Mouse (Mus musculus): Measurements from ENCODE around the gene Rasgef1b.

The Rasgef1b gene

DNA sequence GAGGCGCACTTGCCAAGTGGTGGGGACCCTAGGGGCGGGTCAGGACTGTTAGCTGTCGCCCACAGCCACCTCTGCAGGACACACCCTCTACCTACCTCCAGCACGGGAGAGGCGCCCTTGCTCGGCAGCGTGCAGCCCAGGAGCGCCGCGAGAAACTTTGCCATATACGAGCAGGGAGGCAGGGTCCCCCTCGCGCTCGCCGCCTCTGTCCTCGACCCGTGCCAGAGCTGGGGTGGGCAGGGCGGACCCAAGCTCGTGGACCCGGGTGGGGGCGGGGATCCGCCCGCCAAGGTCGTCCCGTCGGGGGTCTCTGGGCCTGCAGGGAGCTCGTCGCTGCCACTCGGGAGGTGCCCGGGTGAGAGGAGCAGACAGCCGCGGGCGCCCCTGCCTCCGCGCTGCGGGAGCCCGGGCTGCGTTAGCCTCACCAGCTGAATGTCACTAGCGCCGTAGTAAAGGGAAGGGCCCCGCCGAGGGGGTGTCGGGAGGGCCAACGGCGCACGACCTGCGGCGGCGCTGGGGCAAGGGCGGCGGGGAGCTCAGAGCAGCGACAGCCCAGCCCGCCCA lies at the start of gene Rasgef1b:
Gene Rasgef1b (minus strand): TSS at position 417 of the 564 bp plus-strand sequence.
- peak; percentile 88 for DNase-seq

DNA sequence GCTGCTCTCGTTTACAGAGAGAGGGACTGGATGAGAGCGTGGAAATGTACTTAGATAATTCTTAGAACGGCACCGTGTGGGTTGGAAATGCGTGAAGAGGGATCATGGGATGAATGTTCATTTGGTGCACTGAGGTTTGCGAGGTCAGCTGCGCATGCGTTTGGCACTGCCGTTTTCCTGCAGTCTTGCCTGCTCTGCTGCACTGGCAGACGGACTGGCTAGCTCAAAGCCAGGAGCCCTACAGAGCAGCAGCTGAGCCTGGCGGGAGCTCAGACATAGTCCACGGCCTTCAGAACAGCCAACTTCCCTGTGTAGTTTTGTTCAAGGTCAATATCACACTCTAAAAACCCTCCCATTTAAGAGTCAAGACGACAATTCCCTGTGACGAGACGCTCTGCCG lies 46.5 kb upstream of the Rasgef1b start:
- DNase-seq, result peak; percentile 74 to 81

DNA sequence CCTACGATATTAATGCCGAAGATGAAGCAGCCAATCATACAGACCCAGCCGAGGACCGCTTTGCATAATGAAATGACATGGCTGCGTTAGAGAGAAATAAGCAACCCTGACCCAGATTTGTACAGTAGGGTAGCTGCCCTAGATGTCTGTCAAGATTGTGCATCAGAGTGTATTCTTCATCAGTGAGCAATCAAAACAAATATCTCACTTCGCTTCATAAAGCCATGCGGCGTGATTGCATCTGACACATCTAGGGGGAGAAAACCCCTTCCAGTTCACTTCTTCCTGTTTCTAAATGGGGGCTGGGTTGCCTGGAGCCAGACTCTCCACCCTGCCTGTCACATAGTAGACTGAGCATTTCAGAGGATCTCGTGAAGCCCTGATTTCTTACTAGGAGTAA lies 44.4 kb upstream of the Rasgef1b start:
- DNase-seq, result peak; percentile 38 to 42

DNA sequence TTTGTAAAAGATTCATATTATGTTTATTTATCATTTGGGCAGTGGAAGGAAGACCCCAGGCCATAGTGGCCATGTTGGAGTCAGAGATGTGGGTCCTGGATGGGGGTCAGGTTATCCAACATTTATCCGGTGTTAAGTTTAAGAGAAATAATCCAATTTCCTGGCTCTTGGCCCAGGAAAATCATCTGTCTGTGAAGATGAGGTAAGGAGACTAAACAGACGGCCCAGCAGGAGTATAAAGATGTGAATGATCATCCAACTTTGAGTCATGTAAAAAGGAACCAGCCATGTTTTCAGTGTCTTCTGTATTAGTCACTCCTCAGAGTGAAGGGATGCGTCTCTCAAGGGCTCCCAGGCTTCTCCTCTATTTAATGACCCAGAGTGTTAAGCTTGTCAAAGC lies 35.4 kb upstream of the Rasgef1b start:
- peak in 1 of 2 experiments; percentile 26 for DNase-seq

DNA sequence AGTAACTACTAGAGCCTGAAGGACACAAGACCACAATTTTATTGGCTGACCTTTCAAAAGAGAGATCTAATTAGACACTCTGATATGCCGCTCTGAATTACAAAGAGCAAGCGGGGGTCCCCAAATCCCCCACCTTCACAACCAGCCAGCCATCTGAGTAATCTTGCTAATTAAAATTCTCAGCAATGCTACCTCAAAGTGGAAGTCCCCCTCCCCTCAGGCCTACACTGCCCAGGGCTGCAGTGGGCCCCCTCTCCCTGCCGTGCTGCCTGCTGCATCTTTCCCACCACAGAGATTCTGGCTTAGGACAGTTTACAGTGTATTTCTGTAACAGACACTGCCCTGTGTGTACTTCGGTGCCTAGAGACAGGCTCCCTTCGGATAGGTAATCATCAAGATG lies 30.0 kb upstream of the Rasgef1b start:
- DNase-seq, result no peak

DNA sequence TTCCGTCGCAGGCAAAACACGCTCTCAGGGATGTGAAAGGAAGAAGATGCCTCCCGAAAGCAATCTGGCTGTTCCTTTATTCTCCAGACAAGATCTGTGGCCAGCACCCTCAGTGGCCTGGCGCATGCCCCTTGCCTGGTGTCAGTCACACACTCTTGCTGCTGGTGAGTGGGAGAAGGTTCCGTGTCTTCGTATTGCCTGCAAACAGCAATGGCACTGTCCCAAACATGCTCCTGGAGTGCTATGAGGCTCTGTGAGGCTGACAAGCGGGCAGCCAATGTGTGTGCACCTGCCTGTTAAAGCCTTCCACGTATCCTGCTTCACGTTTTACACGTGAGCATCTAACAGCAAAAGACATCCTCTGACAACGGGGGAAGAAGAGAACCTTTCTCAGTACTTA lies 25.0 kb upstream of the Rasgef1b start:
- DNase-seq, result peak; percentile 61 to 63

DNA sequence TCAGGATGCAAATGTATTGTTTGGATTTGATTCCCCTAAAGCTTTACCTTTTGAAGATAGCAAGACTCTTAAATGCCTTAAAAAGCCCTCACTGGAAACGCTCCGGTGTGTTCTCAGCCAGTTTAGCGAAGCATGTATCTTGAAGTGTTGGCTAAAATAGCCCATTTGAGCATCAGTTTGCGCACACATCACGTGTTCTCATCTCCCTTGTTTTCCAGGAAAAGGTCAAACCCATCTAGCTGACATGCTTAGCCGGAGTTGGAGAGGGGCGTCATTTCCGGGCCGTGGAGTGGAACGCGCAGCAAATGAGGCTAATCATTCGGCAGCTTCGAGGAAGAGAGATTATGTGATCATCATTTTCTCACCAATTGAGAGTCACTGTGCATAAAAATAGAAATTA lies 24.5 kb upstream of the Rasgef1b start:
- DNase-seq, result no peak

DNA sequence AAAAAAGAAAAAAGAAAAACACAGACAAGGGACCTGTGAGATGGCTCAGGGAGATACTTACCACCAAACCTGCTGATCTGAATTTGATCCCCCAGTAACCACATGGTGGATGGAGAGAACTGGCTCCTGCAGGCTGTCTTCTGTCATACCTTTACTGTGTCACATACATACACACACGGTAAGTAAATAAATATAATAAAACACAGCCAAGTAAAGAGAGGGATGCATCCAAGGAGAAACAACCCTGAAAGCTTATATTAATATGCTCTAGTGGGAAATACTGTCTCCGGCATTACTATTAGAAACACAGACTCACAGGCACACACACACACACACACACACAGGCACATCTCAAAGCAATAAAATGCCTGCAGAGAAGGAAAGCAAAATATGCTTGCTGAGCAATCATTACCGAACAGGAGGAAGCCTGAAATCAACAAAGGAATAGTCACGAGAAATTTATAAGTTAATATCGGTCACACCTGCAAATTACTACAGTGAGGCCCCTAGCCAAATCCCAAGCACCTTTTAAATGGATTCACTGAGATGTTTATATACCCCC lies 23.9 kb upstream of the Rasgef1b start:
- no peak for DNase-seq

DNA sequence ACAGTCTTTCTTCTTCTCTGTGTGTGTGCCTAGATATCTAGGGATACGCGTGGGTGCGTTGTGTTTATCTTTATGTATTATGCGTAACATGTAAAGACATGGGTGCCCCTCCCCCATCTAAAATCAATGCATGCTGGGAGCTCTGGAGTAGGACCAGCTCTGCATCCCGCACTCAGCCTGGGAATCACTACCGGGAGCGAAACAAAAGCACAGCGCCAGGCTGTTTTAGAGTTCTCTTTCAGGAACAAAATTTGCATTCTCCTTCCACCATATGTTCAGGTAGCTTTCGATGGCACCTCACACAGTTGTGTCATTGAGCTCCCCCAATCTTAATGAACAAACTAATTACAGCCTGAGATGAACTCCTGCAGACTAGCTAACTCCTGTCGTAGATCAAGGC lies 19.6 kb upstream of the Rasgef1b start:
- no peak for DNase-seq

DNA sequence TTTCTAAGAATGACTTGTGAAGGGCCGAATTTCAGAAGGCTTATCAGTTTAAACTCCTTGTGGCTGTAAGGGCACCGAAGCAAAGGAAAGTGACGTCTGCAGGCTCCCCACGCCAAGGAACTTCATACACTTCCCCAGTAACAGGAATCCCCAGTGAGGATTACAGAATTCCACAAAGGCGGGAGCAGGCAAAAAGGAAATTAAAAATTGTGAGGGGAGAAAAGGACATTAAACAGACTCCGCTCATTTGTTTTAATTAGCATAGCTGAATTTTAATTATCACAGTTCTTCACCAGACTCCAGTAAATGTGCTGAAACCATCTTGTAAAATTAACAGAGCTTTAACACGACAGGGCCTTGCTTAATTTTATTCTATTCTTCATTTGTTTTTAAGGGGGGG lies 17.2 kb upstream of the Rasgef1b start:
- no peak for DNase-seq

DNA sequence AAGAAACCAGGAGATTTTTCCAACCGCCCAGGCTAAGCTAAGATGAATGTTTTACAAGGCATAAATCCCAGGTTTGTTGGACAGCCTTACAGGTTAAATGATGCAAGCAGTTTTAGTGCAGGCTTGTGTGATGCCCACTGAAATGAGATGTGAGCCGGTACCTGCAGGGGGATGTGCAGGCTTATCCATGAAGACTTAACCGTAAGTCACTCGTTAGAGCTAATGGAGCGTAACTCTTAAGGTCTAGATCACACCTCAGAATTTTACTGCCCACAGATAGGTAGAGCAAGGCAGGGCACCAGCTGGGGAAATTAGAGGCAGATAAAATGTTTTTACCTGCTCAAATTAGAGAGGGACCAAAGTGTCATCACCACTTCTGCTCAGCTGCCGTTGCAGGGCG lies 14.0 kb upstream of the Rasgef1b start:
- no peak for DNase-seq

DNA sequence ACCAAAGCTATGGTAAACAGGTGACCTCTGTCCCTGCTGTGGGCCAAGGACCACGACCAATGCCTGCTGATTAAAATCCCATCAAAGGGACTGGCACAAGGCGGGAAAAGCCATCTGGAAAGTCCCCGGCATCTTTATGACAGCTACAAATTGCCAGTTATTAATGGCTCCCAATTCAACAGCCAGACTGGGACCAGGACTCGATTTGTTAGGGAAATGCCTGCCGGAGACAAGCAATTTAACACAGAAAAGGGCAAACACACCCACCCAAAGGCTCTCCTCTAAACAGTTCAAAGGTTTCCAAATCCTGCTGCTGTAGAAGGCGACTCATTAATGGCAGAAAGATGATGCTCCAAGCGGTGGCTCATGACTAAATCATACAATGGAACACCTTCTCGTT lies 13.2 kb upstream of the Rasgef1b start:
- DNase-seq, result no peak

DNA sequence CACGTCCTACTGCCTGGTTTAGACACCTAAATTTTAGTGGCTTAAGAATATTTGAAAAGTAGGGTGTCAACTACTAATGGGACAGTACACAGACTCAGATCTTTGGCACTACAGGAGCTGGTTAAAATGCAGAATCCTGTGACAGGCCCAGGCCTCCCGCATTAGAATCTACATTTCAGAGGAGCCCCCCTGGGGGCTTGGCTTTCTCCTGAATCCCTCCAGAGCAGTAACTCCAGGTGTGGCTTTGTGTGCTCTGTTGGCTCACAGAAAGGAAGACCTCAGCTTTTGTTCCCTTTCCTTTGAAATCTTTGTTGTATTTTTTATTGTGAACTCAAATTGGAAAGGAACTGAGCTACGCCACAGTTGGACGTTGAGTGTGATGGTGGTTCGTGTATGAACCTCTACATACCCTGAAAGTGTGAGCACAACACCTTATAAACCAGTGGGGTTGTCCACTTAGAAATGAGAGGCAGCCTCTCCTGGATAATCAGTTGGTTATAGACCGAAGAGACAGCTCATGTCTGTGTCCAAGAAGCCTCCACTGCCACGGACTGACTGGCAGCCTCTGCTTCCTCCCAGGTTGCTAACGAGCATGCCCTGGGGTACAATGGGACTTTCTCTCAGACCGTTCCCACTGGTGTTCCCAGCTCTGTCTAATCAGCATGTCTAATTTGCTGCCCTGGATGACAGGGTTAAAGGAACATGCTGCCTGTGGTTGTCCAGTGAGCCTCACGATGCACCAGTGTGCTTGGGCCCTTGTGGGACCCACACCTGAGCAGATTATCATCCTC lies 9.3 kb upstream of the Rasgef1b start:
- no peak for DNase-seq

DNA sequence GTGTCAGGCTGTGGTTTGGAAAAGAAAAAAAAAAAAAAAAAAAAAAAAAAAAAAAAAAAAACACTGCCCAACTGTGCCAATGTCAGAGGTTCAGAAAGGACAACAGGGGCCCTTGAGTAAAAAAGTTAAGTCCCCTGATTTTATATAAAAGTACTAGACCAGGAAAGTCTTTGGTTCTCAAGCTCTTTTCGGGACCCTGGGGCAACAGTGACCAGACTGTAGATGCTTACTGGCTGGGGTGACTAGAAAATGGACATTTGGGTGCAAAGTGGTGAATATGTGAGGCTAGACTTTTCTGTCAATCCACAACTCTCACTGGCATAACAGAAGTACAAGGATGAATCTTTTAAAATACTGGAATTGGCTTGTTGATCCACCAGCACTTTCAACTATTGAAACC lies 1.1 kb upstream of the Rasgef1b start:
- DNase-seq, result no peak

DNA sequence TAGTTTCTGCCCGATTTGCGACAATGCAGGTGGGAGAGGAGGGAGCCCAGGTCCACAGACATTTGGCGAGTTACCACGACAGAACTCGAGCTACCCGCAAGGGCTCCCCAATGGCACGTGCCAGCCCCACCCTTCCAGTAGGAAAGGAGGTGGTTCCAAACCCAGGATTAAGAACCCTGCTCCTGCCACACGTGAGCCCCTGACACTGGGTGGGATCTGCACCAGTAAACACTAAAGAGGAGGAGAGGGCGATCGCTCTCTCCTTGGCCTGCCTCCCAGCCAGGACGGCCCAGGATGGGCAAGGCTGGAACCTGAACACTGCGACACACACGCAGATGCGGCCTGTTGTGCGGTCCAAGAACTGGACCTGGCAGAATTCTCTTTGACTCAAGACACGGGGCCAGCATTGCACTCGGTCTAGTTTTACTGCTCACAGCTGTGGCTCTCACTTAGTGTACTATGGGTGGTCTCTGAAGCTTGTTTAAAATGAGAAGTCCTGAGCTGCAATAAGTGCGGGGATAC lies 557 bp upstream of the Rasgef1b start:
- DNase-seq, result peak; percentile 72 to 76

DNA sequence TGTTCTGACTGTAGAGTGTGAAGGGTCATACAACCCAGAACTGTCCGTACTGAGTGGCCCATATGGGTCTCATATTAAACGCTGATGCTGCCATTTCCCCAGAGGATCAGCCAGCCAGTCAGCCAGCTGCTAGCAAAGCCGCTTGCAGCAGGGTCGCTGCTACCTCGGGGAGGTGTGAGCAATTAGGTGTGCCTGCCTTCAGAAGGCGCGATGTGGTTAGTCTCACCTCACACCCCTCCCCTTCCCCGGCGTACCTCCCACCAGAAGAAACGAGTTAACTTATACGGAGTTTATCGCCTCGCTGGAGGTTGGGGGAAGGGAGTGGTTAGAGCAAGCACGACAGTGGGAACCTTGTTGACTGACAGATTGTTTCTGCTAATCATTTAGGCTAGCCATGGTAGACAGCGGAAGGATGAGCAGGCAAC lies 826 bp downstream of the Rasgef1b start:
- peak in 1 of 2 experiments; percentile 24 for DNase-seq

DNA sequence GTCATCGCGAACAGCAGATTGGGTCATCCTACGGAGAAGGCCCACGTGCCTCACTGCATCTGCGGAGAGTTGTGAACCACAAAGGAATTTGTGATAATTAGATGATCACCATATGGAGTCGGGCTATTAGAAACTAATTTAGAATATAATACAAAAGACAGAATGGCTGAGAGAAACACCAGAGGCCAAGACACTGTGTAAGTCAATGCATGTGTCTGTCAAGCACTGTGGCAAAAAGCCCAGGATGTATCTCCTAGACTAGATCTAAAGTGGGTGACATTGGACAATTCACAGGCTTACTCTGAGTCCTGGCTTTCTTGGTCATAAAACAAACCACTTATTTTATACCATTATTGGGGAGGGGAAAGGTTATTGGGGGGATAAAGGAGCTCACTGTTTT lies 4.9 kb downstream of the Rasgef1b start:
- DNase-seq, result no peak

DNA sequence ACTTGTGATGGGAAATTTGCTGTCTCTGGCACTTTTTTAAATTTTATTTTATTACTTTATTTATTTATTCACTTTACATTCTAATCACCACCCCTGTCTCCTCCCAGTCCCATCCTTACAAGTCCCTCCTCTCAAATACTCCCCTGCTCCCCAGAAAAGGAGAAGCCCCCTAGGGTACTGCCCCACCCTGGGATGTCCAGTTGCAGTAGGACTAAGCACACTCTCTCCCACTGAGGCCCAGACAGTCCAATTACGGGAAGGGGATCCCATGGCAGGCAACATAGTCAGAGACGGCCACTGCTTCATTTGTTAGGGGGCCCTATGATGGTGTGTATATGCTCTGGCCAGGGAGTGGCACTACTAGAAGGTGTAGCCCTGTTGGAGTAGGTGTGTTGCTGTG lies 6.6 kb downstream of the Rasgef1b start:
- no peak for DNase-seq

DNA sequence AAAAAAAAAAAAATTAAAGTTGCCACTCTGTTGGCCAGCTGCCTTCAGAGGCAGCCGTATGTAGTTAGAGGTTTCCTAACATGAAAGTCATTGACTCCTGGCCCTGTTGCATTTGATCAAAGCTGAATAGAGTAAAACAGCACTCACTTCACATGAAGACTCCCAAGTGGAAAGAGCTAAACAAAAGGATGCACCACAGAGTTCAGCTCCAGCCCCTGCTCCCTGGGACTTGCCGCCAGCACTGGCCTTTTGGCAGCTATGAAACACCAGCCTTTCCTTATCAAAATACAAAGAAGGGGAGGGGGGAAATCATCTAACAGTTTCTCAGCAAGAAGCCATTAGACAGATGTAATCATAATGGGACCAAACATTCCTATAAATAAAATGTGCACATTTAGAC lies 8.3 kb downstream of the Rasgef1b start:
- no peak for DNase-seq

DNA sequence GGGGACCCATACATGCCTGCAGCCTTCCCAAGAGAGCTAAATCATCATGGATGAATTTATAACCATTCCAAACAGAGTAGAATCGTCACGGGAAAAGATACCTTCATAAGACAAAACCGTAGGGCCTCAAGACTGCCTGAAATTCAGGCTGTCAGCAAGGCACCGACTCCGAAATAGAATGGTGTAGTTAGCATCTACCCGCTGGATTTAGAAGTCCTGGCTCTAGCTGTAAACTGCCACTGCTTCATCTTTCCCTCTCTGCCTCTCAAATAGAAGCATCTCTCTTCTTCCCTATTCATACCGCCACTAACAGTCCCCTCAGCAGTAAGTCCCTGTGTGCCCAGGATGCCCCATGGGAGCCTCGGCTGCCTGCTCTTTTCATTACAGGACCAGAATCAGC lies 10.9 kb downstream of the Rasgef1b start:
- no peak for DNase-seq

DNA sequence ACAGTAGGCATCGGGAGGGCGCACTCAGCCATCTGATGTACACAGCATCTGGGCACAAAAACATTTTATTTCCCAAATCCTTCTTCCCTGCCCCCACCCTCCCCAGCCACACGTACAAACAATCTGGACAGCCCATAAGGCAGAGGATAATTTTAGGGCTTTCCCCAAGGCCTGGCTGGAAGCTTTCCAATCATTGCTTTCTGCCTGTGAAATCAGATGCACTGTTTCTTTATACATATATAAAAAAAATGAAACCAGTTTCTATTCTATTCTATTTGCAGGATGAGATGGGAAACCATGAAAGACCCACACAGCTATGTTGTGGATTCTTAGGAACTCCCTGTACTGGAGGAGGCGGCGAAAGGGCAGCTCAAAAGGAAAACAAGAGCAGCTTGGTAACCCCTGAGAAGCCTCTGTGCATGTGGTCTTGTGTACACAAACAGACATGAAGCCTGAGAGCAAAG lies 13.6 kb downstream of the Rasgef1b start:
- peak; percentile 78 to 80 for DNase-seq

DNA sequence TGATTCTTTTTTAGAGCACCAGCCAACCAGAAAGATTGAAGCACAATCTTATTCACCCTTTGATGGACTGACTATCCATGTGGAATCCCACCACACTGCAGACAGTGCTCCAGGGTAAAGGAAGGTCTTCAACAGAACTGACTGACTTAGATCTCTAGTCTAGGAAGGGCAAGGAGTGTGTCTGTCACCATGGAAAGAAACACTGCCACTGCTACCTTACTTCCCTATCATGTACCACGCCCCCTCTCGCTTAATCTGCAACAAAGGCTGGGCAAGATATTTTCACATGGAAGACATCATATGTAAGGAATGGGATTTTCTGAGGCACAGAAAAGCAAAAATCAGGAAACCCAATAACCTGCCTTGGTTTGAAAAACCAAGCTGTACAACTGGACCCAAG lies 16.9 kb downstream of the Rasgef1b start:
- DNase-seq, result no peak

DNA sequence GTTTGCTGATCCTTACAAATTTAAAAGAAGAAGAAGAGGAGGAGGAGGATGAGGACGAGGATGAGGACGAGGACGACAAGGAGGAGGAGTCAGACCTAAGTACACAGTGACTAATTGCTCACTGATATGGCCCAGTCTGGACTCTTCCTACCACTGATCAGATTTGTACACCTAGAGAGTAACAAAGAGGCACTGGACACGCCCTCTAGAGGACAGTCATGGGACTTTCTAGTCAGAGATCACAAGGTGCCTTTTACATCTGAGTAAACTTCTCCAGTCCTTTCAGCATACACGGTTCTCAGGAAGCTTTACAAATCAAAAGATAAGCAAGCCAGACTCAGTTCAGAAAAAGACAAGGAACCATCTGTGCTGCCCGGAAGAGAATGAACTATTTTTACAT lies 20.2 kb downstream of the Rasgef1b start:
- peak; percentile 48 to 62 for DNase-seq

DNA sequence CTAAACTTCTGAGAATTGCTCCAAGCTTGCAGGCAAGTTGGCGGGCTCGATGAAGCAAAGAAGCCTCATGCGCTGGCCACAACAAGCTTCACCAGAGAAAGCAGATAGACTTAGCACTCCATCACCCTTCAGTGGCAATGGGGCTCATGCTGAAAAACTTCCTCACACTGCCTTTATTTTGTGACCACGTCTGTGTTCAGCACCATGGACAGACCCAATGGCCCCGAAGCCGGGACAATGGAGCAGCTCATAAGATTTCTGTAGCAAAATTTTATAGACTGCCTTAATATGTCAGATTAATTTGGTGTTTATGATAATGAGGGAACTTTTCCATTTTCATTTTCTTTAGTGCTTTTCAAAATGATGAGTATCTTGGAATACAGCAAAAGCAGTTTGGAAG lies 21.6 kb downstream of the Rasgef1b start:
- DNase-seq, result no peak
